Mouse (Mus musculus): ENCODE measurements at regions not wholly inside any gene's neighbourhood (a gene's known extent, or its start where the extent isn't known, plus 50 kb on each side); places are given as distances from the start of the nearest gene placed in this dataset.

DNA sequence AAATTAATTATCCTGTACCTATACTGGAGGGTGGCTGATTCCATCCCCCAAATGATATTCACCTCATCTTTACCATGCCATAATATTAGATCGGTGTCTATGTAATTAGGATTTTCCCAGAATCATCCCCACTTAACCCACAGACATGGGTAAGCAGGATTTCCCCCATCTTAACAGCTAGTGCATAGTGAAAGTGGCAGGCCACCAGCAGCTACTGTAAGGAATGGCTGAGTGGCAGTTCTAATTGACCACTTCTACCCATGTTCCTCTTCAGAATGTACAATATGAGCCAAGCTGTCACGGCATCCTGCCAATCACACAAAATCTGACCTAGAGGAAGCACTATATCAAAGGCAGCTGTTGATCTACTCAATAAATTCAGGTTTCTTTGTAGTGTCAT is 455.8 kb downstream of the Meis1 start:
- 79% methylated on average over 2 of the region's 2 CpGs for WGBS (ENCODE audit: insufficient replicate concordance)
- H3K9ac ChIP-seq (replicated peaks), result no peak overlapping the region
- ATAC-seq (ENCODE audit: insufficient read depth) (no peak), DNase-seq (ENCODE audit: low read depth in 3 of 3, low spot score in 3 of 3) (no peak)
- no peaks in the 10 kb centered on the region for H3K9me3 ChIP-seq (ENCODE audit: control insufficient read depth, low read length)
- H3K4me1 ChIP-seq (replicated peaks; ENCODE audit: control insufficient read depth in 2 of 2, insufficient read depth in 2 of 2, low read length in 1 of 2), result no peaks in the 10 kb centered on the region
- no peak overlapping the region for H3K4me2 ChIP-seq (ENCODE audit: low read depth)
- no peaks in the 10 kb centered on the region for H3K36me3 ChIP-seq (replicated peaks; ENCODE audit: control insufficient read depth, insufficient read depth, low read depth)
- no peak for TF ChIP-seq CTCF (IDR thresholded peaks at IDR 0.05; ENCODE audit: low read depth)
- no peak for TF ChIP-seq EP300 (IDR thresholded peaks at IDR 0.05; ENCODE audit: low read depth)
- H3K27ac ChIP-seq, result no peak overlapping the region
- no peaks in the 10 kb centered on the region for H3K27me3 ChIP-seq (ENCODE audit: control insufficient read depth, insufficient read depth, low read length)
- no peak overlapping the region for H3K4me3 ChIP-seq (ENCODE audit: insufficient read depth in 1 of 2, low read depth in 2 of 2, low read length in 2 of 2)

DNA sequence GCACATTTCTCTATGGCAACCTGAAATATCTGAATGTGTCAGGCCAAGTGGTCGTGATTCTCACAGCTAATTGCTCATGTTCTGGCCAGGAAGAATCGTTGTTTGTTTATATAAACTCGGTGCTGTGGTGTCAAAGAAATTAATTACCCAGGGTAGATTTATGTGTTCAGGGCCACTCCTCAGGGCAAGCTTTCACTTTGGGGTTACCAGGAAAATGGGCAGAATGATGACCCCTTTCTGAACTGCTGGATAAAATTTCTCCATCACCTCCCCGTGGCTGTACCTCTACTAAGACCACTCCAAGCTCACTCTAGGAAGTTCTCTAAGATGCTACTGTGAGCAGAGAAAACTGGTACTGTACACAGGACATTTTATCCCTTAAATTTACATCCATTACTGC is 460.1 kb downstream of the Meis1 start:
- no peak for TF ChIP-seq EP300 (IDR thresholded peaks at IDR 0.05; ENCODE audit: low read depth)
- no peak for TF ChIP-seq CTCF (IDR thresholded peaks at IDR 0.05; ENCODE audit: low read depth)

DNA sequence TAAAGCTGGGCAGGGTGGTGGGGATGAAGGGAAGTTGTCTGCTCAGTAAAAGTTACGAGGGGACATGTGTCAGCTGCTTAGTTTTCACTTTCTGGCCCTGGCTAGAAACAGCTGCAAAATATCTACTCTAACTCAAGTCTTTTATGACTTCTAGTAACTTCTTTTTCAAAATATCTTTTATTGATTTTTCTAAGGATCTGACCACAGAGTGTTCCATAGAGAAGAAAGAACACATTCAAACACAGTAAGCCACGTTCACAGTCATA is 483.3 kb downstream of the Meis1 start:
- ATAC-seq (ENCODE audit: insufficient read depth) (no peak), DNase-seq (ENCODE audit: low read depth in 3 of 3, low spot score in 3 of 3) (no peak)
- TF ChIP-seq EP300 (IDR thresholded peaks at IDR 0.05; ENCODE audit: low read depth) (no peak), CTCF (IDR thresholded peaks at IDR 0.05; ENCODE audit: low read depth) (no peak)
- H3K27ac ChIP-seq, result no peak overlapping the region
- H3K4me3 ChIP-seq (ENCODE audit: insufficient read depth in 1 of 2, low read depth in 2 of 2, low read length in 2 of 2), result no peak overlapping the region
- H3K36me3 ChIP-seq (replicated peaks; ENCODE audit: control insufficient read depth, insufficient read depth, low read depth), result no peaks in the 10 kb centered on the region
- no peaks in the 10 kb centered on the region for H3K4me1 ChIP-seq (replicated peaks; ENCODE audit: control insufficient read depth in 2 of 2, insufficient read depth in 2 of 2, low read length in 1 of 2)
- H3K9ac ChIP-seq (replicated peaks), result no peak overlapping the region
- H3K4me2 ChIP-seq (ENCODE audit: low read depth), result no peak overlapping the region
- no peaks in the 10 kb centered on the region for H3K27me3 ChIP-seq (ENCODE audit: control insufficient read depth, insufficient read depth, low read length)
- 55% methylated on average over 2 of the region's 2 CpGs for WGBS (ENCODE audit: insufficient replicate concordance)
- H3K9me3 ChIP-seq (ENCODE audit: control insufficient read depth, low read length), result no peaks in the 10 kb centered on the region

More for the DNA sequence above, 460.1 kb downstream of the Meis1 start:
- DNase-seq (ENCODE audit: low read depth in 3 of 3, low spot score in 3 of 3), result no peak
- Histone ChIP-seq H3K4me3 (ENCODE audit: insufficient read depth in 1 of 2, low read depth in 2 of 2, low read length in 2 of 2) (no peak overlapping the region), H3K27me3 (ENCODE audit: control insufficient read depth, insufficient read depth, low read length) (no peaks in the 10 kb centered on the region), H3K36me3 (replicated peaks; ENCODE audit: control insufficient read depth, insufficient read depth, low read depth) (no peaks in the 10 kb centered on the region), H3K27ac (no peak overlapping the region), H3K4me1 (replicated peaks; ENCODE audit: control insufficient read depth in 2 of 2, insufficient read depth in 2 of 2, low read length in 1 of 2) (no peaks in the 10 kb centered on the region), H3K9me3 (ENCODE audit: control insufficient read depth, low read length) (no peaks in the 10 kb centered on the region), H3K4me2 (ENCODE audit: low read depth) (no peak overlapping the region), H3K9ac (replicated peaks) (no peak overlapping the region)
- no peak for ATAC-seq (ENCODE audit: insufficient read depth)
- 17% methylated on average over 4 of the region's 4 CpGs for WGBS (ENCODE audit: insufficient replicate concordance)

DNA sequence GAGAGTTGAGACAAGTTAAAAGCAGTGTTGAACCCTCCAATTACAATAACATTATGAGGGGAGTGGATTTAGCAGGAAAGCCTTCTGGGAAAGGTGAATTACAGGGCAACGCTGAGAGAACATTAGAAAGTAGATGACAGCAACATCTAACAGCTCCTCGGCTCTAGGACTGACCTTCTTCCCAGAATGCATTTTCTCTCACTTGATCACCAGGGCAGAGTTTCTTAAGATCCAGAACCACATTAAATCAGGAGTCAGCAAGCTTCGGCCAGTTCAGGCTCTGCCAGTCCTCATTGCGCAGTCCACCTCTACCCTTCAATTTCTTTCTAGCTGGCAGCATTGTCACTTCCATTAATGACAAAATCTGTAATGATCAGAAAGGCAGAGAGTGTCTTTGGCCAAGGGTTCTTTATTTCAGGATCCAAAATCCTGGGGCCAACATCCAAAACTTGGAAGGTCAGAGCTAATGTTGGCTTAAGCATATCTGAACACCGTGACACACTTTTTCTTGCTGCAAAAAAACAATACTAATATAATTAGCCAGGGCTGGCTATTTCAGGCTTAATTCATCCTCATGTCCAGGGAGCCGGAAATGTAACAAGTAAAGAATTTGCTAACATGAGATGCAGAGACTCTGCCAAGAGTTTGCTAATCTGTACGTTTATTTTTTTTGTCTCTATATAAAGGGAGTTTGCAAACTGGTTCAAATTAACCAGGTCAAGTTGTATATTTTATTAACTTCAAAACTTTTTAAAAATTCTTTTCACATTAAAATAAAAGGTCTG is 483.8 kb downstream of the Meis1 start:
- H3K27ac ChIP-seq, result no peak overlapping the region
- no peaks in the 10 kb centered on the region for H3K36me3 ChIP-seq (replicated peaks; ENCODE audit: control insufficient read depth, insufficient read depth, low read depth)
- 62% methylated on average over 7 of the region's 7 CpGs for WGBS (ENCODE audit: insufficient replicate concordance)
- H3K9me3 ChIP-seq (ENCODE audit: control insufficient read depth, low read length), result no peaks in the 10 kb centered on the region
- no peaks in the 10 kb centered on the region for H3K4me1 ChIP-seq (replicated peaks; ENCODE audit: control insufficient read depth in 2 of 2, insufficient read depth in 2 of 2, low read length in 1 of 2)
- ATAC-seq (ENCODE audit: insufficient read depth) (no peak), DNase-seq (ENCODE audit: low read depth in 3 of 3, low spot score in 3 of 3) (no peak)
- H3K9ac ChIP-seq (replicated peaks), result no peak overlapping the region
- H3K4me3 ChIP-seq (ENCODE audit: insufficient read depth in 1 of 2, low read depth in 2 of 2, low read length in 2 of 2), result no peak overlapping the region
- H3K27me3 ChIP-seq (ENCODE audit: control insufficient read depth, insufficient read depth, low read length), result no peaks in the 10 kb centered on the region
- TF ChIP-seq EP300 (IDR thresholded peaks at IDR 0.05; ENCODE audit: low read depth), result no peak
- TF ChIP-seq CTCF (IDR thresholded peaks at IDR 0.05; ENCODE audit: low read depth), result no peak
- H3K4me2 ChIP-seq (ENCODE audit: low read depth), result no peak overlapping the region

DNA sequence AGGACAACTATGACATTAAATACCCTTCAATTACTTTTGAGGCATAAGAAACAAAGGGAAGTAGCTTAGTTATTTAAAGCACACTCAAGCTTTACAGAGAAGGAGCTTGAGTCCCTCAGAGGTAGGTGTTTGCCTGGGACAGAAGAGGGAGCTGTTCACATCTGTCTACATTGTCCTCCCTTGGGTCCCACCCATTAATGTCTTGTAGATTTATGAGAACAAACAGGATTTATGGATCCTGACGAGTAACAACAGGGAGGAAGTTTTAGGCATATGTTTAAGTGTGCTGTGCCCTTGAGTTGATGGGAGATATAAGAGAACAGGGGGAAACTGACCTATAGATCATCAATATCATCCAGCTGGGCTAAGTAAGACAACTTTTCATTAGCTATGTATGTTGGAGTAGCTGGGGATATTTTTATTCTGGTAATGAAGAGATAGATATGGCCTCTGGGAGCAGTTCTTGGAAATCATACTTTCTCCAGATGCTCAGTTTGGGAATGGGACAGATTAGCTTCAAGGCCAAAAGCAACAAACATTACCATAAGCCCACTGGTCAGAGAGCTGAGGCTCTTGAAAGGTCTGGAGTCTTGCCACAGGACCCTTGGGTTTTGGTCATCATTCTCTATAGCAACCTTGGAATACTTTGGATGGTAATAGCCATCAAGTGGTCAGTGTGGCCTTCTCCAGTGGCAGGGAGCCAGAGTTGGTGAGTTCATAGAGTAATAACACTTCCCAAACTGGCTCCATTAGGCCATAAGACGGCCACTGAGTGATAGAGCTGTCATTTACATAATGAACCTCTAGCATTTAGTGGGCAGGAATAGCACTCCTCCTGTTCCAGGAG is 487.3 kb downstream of the Meis1 start:
- no peak for TF ChIP-seq EP300 (IDR thresholded peaks at IDR 0.05; ENCODE audit: low read depth)
- no peak for TF ChIP-seq CTCF (IDR thresholded peaks at IDR 0.05; ENCODE audit: low read depth)
- ATAC-seq (ENCODE audit: insufficient read depth), result no peak
- DNase-seq (ENCODE audit: low read depth in 3 of 3, low spot score in 3 of 3), result no peak
- Histone ChIP-seq H3K27me3 (ENCODE audit: control insufficient read depth, insufficient read depth, low read length) (no peaks in the 10 kb centered on the region), H3K27ac (no peak overlapping the region), H3K9me3 (ENCODE audit: control insufficient read depth, low read length) (no peaks in the 10 kb centered on the region), H3K36me3 (replicated peaks; ENCODE audit: control insufficient read depth, insufficient read depth, low read depth) (no peaks in the 10 kb centered on the region), H3K9ac (replicated peaks) (no peak overlapping the region), H3K4me1 (replicated peaks; ENCODE audit: control insufficient read depth in 2 of 2, insufficient read depth in 2 of 2, low read length in 1 of 2) (no peaks in the 10 kb centered on the region), H3K4me2 (ENCODE audit: low read depth) (no peak overlapping the region), H3K4me3 (ENCODE audit: insufficient read depth in 1 of 2, low read depth in 2 of 2, low read length in 2 of 2) (no peak overlapping the region)
- WGBS (ENCODE audit: insufficient replicate concordance), result 23% methylated on average over 2 of the region's 2 CpGs

Measured in liver, embryonic 14.5 days (tissue).